In genomic region chr11:77514281-77514831, GRCm38 (mm10) we compare ENCODE assay signal across 8 mouse cellular contexts. TPM values are rescaled to one million over a fixed set of nuclear protein-coding genes. Genes with fewer than 3 reads are reported as not detected.
A peak's percentile ranks its signal among the peaks of the same experiment; 100 is the strongest.
DNase-seq lines count a peak whose midpoint lies in the region; ATAC-seq lines count a peak whose summit lies in the region.

No protein-coding gene starts in this region.

- DNase-seq in ovary, postnatal 36 days (ENCODE audit: low spot score): peak; percentile 44
- no peak for DNase-seq in ovary, postnatal 10 days (ENCODE audit: low spot score)
- peak; percentile 25 for DNase-seq in testis, postnatal 14 days (ENCODE audit: low spot score)

- H3K27me3 ChIP-seq in embryonic facial prominence, embryonic 12.5 days: peaks cover 24% of the 10 kb centered on the region
- H3K27me3 ChIP-seq in hindbrain, embryonic 12.5 days: peaks cover 24% of the 10 kb centered on the region

- WGBS in embryonic facial prominence, embryonic 12.5 days: 7% methylated on average over 19 of the region's 19 CpGs
- WGBS in hindbrain, embryonic 12.5 days: 6% methylated on average over 19 of the region's 19 CpGs
- WGBS in macrophage (ENCODE audit: missing documents): 16% methylated on average over 19 of the region's 19 CpGs

- no peak for ATAC-seq in embryonic facial prominence, embryonic 12.5 days (ENCODE audit: insufficient number of reproducible peaks, insufficient read depth, low FRiP score, low TSS enrichment)
- no peak for ATAC-seq in hindbrain, embryonic 12.5 days (ENCODE audit: low FRiP score)
- ATAC-seq in monocyte, adult 5-6 weeks (replicated peaks; ENCODE audit: insufficient number of reproducible peaks, low FRiP score, low TSS enrichment, poor library complexity, severe bottlenecking): no peak
- ATAC-seq in cerebellum, adult (ENCODE audit: insufficient number of reproducible peaks, low FRiP score, low TSS enrichment): no peak

- peaks cover 5% of the 10 kb centered on the region; the same call in 1 of the 2 replicates for H3K79me2 ChIP-seq in macrophage (ENCODE audit: inconsistent target)

- H3K4me1 ChIP-seq in embryonic facial prominence, embryonic 12.5 days: peaks cover 35% of the 10 kb centered on the region
- H3K4me1 ChIP-seq in hindbrain, embryonic 12.5 days: peaks cover 46% of the 10 kb centered on the region

- H3K4me3 ChIP-seq in embryonic facial prominence, embryonic 12.5 days: peak overlapping the region; percentile 74
- peak overlapping the region; percentile 45 for H3K4me3 ChIP-seq in hindbrain, embryonic 12.5 days
- H3K4me3 ChIP-seq in macrophage (ENCODE audit: inconsistent target): peak overlapping the region; percentile 47

- 0 out of 2 replicates have a peak overlapping the region, but pooled peaks have one; percentile 53 for H3K9ac ChIP-seq in embryonic facial prominence, embryonic 12.5 days
- H3K9ac ChIP-seq in hindbrain, embryonic 12.5 days: peak overlapping the region; percentile 51

- H3K9me3 ChIP-seq in embryonic facial prominence, embryonic 12.5 days: no peaks in the 10 kb centered on the region
- H3K9me3 ChIP-seq in hindbrain, embryonic 12.5 days (replicated peaks): no peaks in the 10 kb centered on the region

- H3K36me3 ChIP-seq in embryonic facial prominence, embryonic 12.5 days: no peaks in the 10 kb centered on the region
- no peaks in the 10 kb centered on the region for H3K36me3 ChIP-seq in hindbrain, embryonic 12.5 days
- H3K36me3 ChIP-seq in macrophage (ENCODE audit: inconsistent target): no peaks in the 10 kb centered on the region

- H3K27ac ChIP-seq in embryonic facial prominence, embryonic 12.5 days: no peak overlapping the region
- 0 out of 2 replicates have a peak overlapping the region, but pooled peaks have one; percentile 30 for H3K27ac ChIP-seq in hindbrain, embryonic 12.5 days
- H3K27ac ChIP-seq in macrophage: peak overlapping the region; percentile 44

- H3K4me2 ChIP-seq in embryonic facial prominence, embryonic 12.5 days (replicated peaks): peak overlapping the region; percentile 98
- H3K4me2 ChIP-seq in hindbrain, embryonic 12.5 days (replicated peaks): peak overlapping the region; percentile 87

RNA-seq across cellular contexts. Expression of gene Abhd15, which starts 0.6 kb away (rescaled TPM):
- polyA plus RNA-seq in embryonic facial prominence, embryonic 12.5 days (2016; fragmentation: Nextera tagmentation; extraction: Ambion mirVana): 2.8 and 2.9 TPM in 2 replicates
- polyA plus RNA-seq in hindbrain, embryonic 12.5 days (2016; fragmentation: Nextera tagmentation; extraction: Ambion mirVana): 3.5 and 4.2 TPM in 2 replicates
- 1 to 10 TPM in 15 of 26 experiments, under 1 TPM in 9, not detected in 2; 0.31 to 4.1 (median 1.2) TPM for total RNA-seq in macrophage (2018; cell fraction: chromatin; rRNA removed)
- total RNA-seq in macrophage (2018; cell fraction: cytosol; rRNA removed): 1 to 10 TPM in 21 of 26 experiments, under 1 TPM in 5; 0.65 to 3.5 (median 2.0) TPM
- 1 to 10 TPM in 22 of 26 experiments, under 1 TPM in 4; 0.77 to 5.5 (median 1.9) TPM for total RNA-seq in macrophage (2018; cell fraction: nucleus; rRNA removed)
- 0.63 to 3.6 TPM (median 3.1 TPM) in 3 replicates for polyA plus RNA-seq in macrophage (2018)
- 3.7 to 13.8 TPM (median 7.7 TPM) in 3 replicates for total RNA-seq in monocyte, adult 5-6 weeks (2017)

RNA-seq across cellular contexts. Expression of gene Trp53i13, which starts 1.4 kb away (rescaled TPM):
- polyA plus RNA-seq in embryonic facial prominence, embryonic 12.5 days (2016; fragmentation: Nextera tagmentation; extraction: Ambion mirVana): 52.8 and 55.2 TPM in 2 replicates
- 29.7 and 32.3 TPM in 2 replicates for polyA plus RNA-seq in hindbrain, embryonic 12.5 days (2016; fragmentation: Nextera tagmentation; extraction: Ambion mirVana)
- 1 to 10 TPM in 20 of 26 experiments, under 1 TPM in 4, not detected in 2; 0.58 to 8.6 (median 2.2) TPM for total RNA-seq in macrophage (2018; cell fraction: chromatin; rRNA removed)
- 1 to 10 TPM; 1.8 to 6.2 (median 4.0) TPM for total RNA-seq in macrophage (2018; cell fraction: cytosol; rRNA removed)
- 10 to 100 TPM in 1 of 26 experiments, 1 to 10 TPM in 25; 2.5 to 10.3 (median 5.9) TPM for total RNA-seq in macrophage (2018; cell fraction: nucleus; rRNA removed)
- polyA plus RNA-seq in macrophage (2018): 1.8 to 4.6 TPM (median 4.5 TPM) in 3 replicates
- 0.68 TPM in 1 of 3 replicates, not detected in the others for total RNA-seq in monocyte, adult 5-6 weeks (2017)

RNA-seq across cellular contexts. Expression of gene Gm10392, which starts 4.6 kb away (rescaled TPM):
- not detected in 2 replicates for polyA plus RNA-seq in embryonic facial prominence, embryonic 12.5 days (2016; fragmentation: Nextera tagmentation; extraction: Ambion mirVana)
- polyA plus RNA-seq in hindbrain, embryonic 12.5 days (2016; fragmentation: Nextera tagmentation; extraction: Ambion mirVana): 0.14 TPM in 1 of 2 replicates, not detected in the other
- under 1 TPM in 3 of 26 experiments, not detected in 23; 0.47 to 0.54 (median 0.50) TPM for total RNA-seq in macrophage (2018; cell fraction: chromatin; rRNA removed)
- total RNA-seq in macrophage (2018; cell fraction: cytosol; rRNA removed): under 1 TPM in 4 of 26 experiments, not detected in 22; 0.09 to 0.26 (median 0.11) TPM
- total RNA-seq in macrophage (2018; cell fraction: nucleus; rRNA removed): 1 to 10 TPM in 1 of 26 experiments, under 1 TPM in 8, not detected in 17; 0.28 to 1.6 (median 0.36) TPM
- not detected in 3 replicates for polyA plus RNA-seq in macrophage (2018)
- not detected in 3 replicates for total RNA-seq in monocyte, adult 5-6 weeks (2017)

RNA-seq across cellular contexts. Expression of gene Git1, which starts 21.0 kb away (rescaled TPM):
- 11.1 and 11.5 TPM in 2 replicates for polyA plus RNA-seq in embryonic facial prominence, embryonic 12.5 days (2016; fragmentation: Nextera tagmentation; extraction: Ambion mirVana)
- 10.9 and 13.4 TPM in 2 replicates for polyA plus RNA-seq in hindbrain, embryonic 12.5 days (2016; fragmentation: Nextera tagmentation; extraction: Ambion mirVana)
- total RNA-seq in macrophage (2018; cell fraction: chromatin; rRNA removed): 100 to 1,000 TPM in 2 of 26 experiments, 10 to 100 TPM in 24; 11.2 to 191 (median 48.6) TPM
- 10 to 100 TPM; 22.0 to 35.5 (median 30.7) TPM for total RNA-seq in macrophage (2018; cell fraction: cytosol; rRNA removed)
- total RNA-seq in macrophage (2018; cell fraction: nucleus; rRNA removed): 10 to 100 TPM; 12.9 to 79.5 (median 28.5) TPM
- 23.8 to 28.2 TPM (median 25.3 TPM) in 3 replicates for polyA plus RNA-seq in macrophage (2018)
- total RNA-seq in monocyte, adult 5-6 weeks (2017): 10.6 to 14.7 TPM (median 13.6 TPM) in 3 replicates

RNA-seq across cellular contexts. Expression of gene Ankrd13b, which starts 24.9 kb away (rescaled TPM):
- 15.0 and 15.5 TPM in 2 replicates for polyA plus RNA-seq in embryonic facial prominence, embryonic 12.5 days (2016; fragmentation: Nextera tagmentation; extraction: Ambion mirVana)
- 28.3 and 29.2 TPM in 2 replicates for polyA plus RNA-seq in hindbrain, embryonic 12.5 days (2016; fragmentation: Nextera tagmentation; extraction: Ambion mirVana)
- 10 to 100 TPM in 7 of 26 experiments, 1 to 10 TPM in 16, under 1 TPM in 3; 0.55 to 28.5 (median 5.6) TPM for total RNA-seq in macrophage (2018; cell fraction: chromatin; rRNA removed)
- total RNA-seq in macrophage (2018; cell fraction: cytosol; rRNA removed): 1 to 10 TPM in 13 of 26 experiments, under 1 TPM in 13; 0.28 to 4.0 (median 1.6) TPM
- 10 to 100 TPM in 4 of 26 experiments, 1 to 10 TPM in 12, under 1 TPM in 9, not detected in 1; 0.26 to 14.8 (median 5.2) TPM for total RNA-seq in macrophage (2018; cell fraction: nucleus; rRNA removed)
- 2.8 to 4.3 TPM (median 3.3 TPM) in 3 replicates for polyA plus RNA-seq in macrophage (2018)
- 0.58 TPM in 1 of 3 replicates, not detected in the others for total RNA-seq in monocyte, adult 5-6 weeks (2017)
